Mouse (Mus musculus): ENCODE results near the gene Plcb3.

Gene Plcb3

DNA sequence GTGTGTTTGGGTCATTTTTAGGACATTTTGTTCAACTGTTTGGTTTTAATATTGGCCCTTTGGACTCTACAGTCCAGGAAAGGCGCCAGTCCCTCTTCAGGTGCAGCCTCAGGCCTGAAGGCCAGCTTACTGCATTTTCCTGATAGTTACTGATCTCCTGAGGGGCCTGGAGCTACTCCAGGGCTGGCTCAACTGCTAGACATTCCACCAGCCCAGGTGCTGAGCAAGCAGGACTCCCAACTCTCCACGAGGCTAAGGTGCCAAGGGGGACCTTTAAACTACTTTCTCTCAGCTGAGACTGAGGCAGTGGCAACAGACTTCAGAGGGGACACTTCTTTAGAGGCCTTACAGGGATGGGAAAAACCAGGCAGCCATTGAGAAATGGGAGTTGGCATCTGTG is 71.4 kb downstream of the Plcb3 start:
- no peak for DNase-seq (ENCODE audit: inconsistent ontology term)

DNA sequence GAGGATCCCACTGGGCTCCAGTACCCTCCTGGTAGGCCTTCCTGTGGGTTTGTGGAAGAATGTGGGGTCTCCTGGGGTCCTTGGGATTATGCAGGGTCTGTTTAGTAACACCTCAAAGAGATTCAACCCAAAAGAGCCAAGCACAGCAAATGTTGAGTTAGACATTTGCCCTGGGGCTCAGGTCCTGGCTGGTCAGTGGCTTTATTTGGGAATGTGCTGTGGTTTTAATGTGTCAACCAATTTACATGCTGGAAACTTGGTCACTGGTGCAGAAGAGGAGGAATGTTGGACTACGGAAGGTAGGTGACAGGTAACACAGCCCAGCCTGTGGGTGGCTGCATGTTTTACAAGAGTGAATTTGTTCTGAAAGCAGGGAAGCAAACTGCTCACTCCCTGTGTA is 73.2 kb downstream of the Plcb3 start:
- no peak for DNase-seq (ENCODE audit: inconsistent ontology term)

All from Muller cell, postnatal 12 days (primary cell).